Mouse (Mus musculus): ENCODE results near the gene Sparcl1. TPM values are rescaled to one million over a fixed set of nuclear protein-coding genes. Genes with fewer than 3 reads are reported as not detected.

Sparcl1 gene
- polyA plus RNA-seq, 2 experiments = 63.9 to 68.4 TPM

- no peak for TF ChIP-seq POLR2A (IDR thresholded peaks at IDR 0.05; ENCODE audit: borderline replicate concordance, extremely low read depth, insufficient read depth, insufficient read length)
- WGBS = 82% methylated on average over 7 of the region's 7 CpGs
- peaks cover 7% of the 10 kb centered on the region for H3K36me3 ChIP-seq (ENCODE audit: control insufficient read depth, insufficient read depth, low read length)
- H3K4me1 ChIP-seq (ENCODE audit: control insufficient read depth, insufficient read depth, low read length) = peaks cover 5% of the 10 kb centered on the region
- no peak overlapping the region for H3K27ac ChIP-seq (replicated peaks; ENCODE audit: low read depth, low read length)
- no peaks in the 10 kb centered on the region for H3K9me3 ChIP-seq (ENCODE audit: control insufficient read depth, low read length)
- no peaks in the 10 kb centered on the region for H3K27me3 ChIP-seq (ENCODE audit: control insufficient read depth, insufficient read depth, low read length)
- no peak overlapping the region for H3K9ac ChIP-seq (ENCODE audit: low read depth, low read length, severe bottlenecking)
- H3K4me2 ChIP-seq (replicated peaks; ENCODE audit: low read depth, low read length, severe bottlenecking) = no peak overlapping the region
- H3K4me3 ChIP-seq (replicated peaks; ENCODE audit: low read length) = no peak overlapping the region
- no peak for ATAC-seq (ENCODE audit: low FRiP score, low read depth)
- DNase-seq (ENCODE audit: low spot score) = no peak
These were observed 44.8 kb downstream of the Sparcl1 start for GRCm38 (mm10) chr5:104068751-104069150.

GRCm38 (mm10) chr5:104062773-104063551 lies 50.6 kb downstream of the Sparcl1 start:
- no peak overlapping the region for H3K4me3 ChIP-seq (replicated peaks; ENCODE audit: low read length)
- no peak for TF ChIP-seq POLR2A (IDR thresholded peaks at IDR 0.05; ENCODE audit: borderline replicate concordance, extremely low read depth, insufficient read depth, insufficient read length)
- WGBS = 91% methylated on average over 11 of the region's 11 CpGs

GRCm38 (mm10) chr5:104061936-104062772 lies 51.4 kb downstream of the Sparcl1 start:
- no peak for ATAC-seq (ENCODE audit: low FRiP score, low read depth)
- H3K27ac ChIP-seq (replicated peaks; ENCODE audit: low read depth, low read length) = no peak overlapping the region
- WGBS = 88% methylated on average over 13 of the region's 13 CpGs

More at GRCm38 (mm10) chr5:104062773-104063551, 50.6 kb downstream of the Sparcl1 start:
- Histone ChIP-seq H3K4me1 (ENCODE audit: control insufficient read depth, insufficient read depth, low read length) (no peaks in the 10 kb centered on the region), H3K27ac (replicated peaks; ENCODE audit: low read depth, low read length) (no peak overlapping the region), H3K9ac (ENCODE audit: low read depth, low read length, severe bottlenecking) (no peak overlapping the region), H3K27me3 (ENCODE audit: control insufficient read depth, insufficient read depth, low read length) (no peaks in the 10 kb centered on the region), H3K36me3 (ENCODE audit: control insufficient read depth, insufficient read depth, low read length) (peaks cover 57% of the 10 kb centered on the region), H3K9me3 (ENCODE audit: control insufficient read depth, low read length) (no peaks in the 10 kb centered on the region), H3K4me2 (replicated peaks; ENCODE audit: low read depth, low read length, severe bottlenecking) (no peak overlapping the region)
- no peak for DNase-seq (ENCODE audit: low spot score)
- no peak for ATAC-seq (ENCODE audit: low FRiP score, low read depth)

DNA sequence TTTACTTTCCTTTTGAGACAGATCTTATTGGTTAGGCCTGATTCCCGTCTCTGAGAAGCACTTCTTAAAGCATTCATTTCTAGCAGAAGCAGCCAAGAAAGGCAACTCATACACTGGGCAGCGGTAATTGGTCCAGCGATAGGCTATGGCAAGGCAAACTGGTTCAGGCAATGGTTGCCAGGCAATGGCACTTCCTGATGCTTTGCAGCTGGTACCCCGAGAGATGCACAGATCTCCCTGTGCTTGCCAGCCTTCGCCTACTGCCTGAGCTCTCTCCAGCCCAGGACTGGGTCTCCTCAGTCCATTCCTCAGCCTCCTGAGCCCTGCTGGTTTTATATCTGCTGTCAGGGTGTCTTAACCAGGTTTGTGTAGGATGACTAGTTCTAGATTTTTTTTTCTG lies 53.1 kb downstream of the Sparcl1 start:
- no peak for TF ChIP-seq POLR2A (IDR thresholded peaks at IDR 0.05; ENCODE audit: borderline replicate concordance, extremely low read depth, insufficient read depth, insufficient read length)

More at GRCm38 (mm10) chr5:104061936-104062772, 51.4 kb downstream of the Sparcl1 start:
- Histone ChIP-seq H3K27me3 (ENCODE audit: control insufficient read depth, insufficient read depth, low read length) (no peaks in the 10 kb centered on the region), H3K4me1 (ENCODE audit: control insufficient read depth, insufficient read depth, low read length) (no peaks in the 10 kb centered on the region), H3K36me3 (ENCODE audit: control insufficient read depth, insufficient read depth, low read length) (peaks cover 58% of the 10 kb centered on the region), H3K4me3 (replicated peaks; ENCODE audit: low read length) (no peak overlapping the region), H3K9me3 (ENCODE audit: control insufficient read depth, low read length) (no peaks in the 10 kb centered on the region), H3K9ac (ENCODE audit: low read depth, low read length, severe bottlenecking) (no peak overlapping the region), H3K4me2 (replicated peaks; ENCODE audit: low read depth, low read length, severe bottlenecking) (no peak overlapping the region)
- DNase-seq (ENCODE audit: low spot score) = no peak
- TF ChIP-seq POLR2A (IDR thresholded peaks at IDR 0.05; ENCODE audit: borderline replicate concordance, extremely low read depth, insufficient read depth, insufficient read length) = no peak

GRCm38 (mm10) chr5:104059628-104060027 lies 53.9 kb downstream of the Sparcl1 start:
- no peak overlapping the region for H3K4me2 ChIP-seq (replicated peaks; ENCODE audit: low read depth, low read length, severe bottlenecking)
- H3K27me3 ChIP-seq (ENCODE audit: control insufficient read depth, insufficient read depth, low read length) = no peaks in the 10 kb centered on the region
- no peak for TF ChIP-seq POLR2A (IDR thresholded peaks at IDR 0.05; ENCODE audit: borderline replicate concordance, extremely low read depth, insufficient read depth, insufficient read length)
- no peaks in the 10 kb centered on the region for H3K9me3 ChIP-seq (ENCODE audit: control insufficient read depth, low read length)
- no peak overlapping the region for H3K27ac ChIP-seq (replicated peaks; ENCODE audit: low read depth, low read length)
- peaks cover 52% of the 10 kb centered on the region for H3K36me3 ChIP-seq (ENCODE audit: control insufficient read depth, insufficient read depth, low read length)
- no peaks in the 10 kb centered on the region for H3K4me1 ChIP-seq (ENCODE audit: control insufficient read depth, insufficient read depth, low read length)
- DNase-seq (ENCODE audit: low spot score) (no peak), ATAC-seq (ENCODE audit: low FRiP score, low read depth) (no peak)
- H3K4me3 ChIP-seq (replicated peaks; ENCODE audit: low read length) = no peak overlapping the region
- 74% methylated on average over 9 of the region's 9 CpGs for WGBS
- H3K9ac ChIP-seq (ENCODE audit: low read depth, low read length, severe bottlenecking) = no peak overlapping the region

More for the DNA sequence above, 53.1 kb downstream of the Sparcl1 start:
- Histone ChIP-seq H3K4me1 (ENCODE audit: control insufficient read depth, insufficient read depth, low read length) (no peaks in the 10 kb centered on the region), H3K9me3 (ENCODE audit: control insufficient read depth, low read length) (no peaks in the 10 kb centered on the region), H3K9ac (ENCODE audit: low read depth, low read length, severe bottlenecking) (no peak overlapping the region), H3K4me3 (replicated peaks; ENCODE audit: low read length) (no peak overlapping the region), H3K36me3 (ENCODE audit: control insufficient read depth, insufficient read depth, low read length) (peaks cover 58% of the 10 kb centered on the region), H3K4me2 (replicated peaks; ENCODE audit: low read depth, low read length, severe bottlenecking) (no peak overlapping the region), H3K27me3 (ENCODE audit: control insufficient read depth, insufficient read depth, low read length) (no peaks in the 10 kb centered on the region), H3K27ac (replicated peaks; ENCODE audit: low read depth, low read length) (no peak overlapping the region)
- 90% methylated on average over 5 of the region's 5 CpGs for WGBS
- ATAC-seq (ENCODE audit: low FRiP score, low read depth) = no peak
- no peak for DNase-seq (ENCODE audit: low spot score)

Measured in limb, embryonic 14.5 days (tissue).